Mouse (Mus musculus) ES-E14 (cell line): ENCODE measurements at regions not wholly inside any gene's neighbourhood (a gene's known extent, or its start where the extent isn't known, plus 50 kb on each side); places are given as distances from the start of the nearest gene placed in this dataset.

Experiments used
- DNase-seq: peaks from one replicate; pipeline ENCODE4 v3.0.0-alpha.2; 2013; ENCODE audit warnings: low read depth, low spot score
- H3K27ac ChIP-seq: 2 replicates; pipeline ENCODE4 v1.5.1; 2012; ENCODE audit warnings: low read depth, mild to moderate bottlenecking, low read length, moderate library complexity, mixed read lengths; ENCODE audit not compliant: poor library complexity, insufficient read depth, severe bottlenecking
- H3K36me3 ChIP-seq: 2 replicates; pipeline ENCODE4 v1.6.1; 2012; ENCODE audit warnings: mild to moderate bottlenecking, low read length, moderate library complexity, mixed read lengths; ENCODE audit not compliant: control insufficient read depth, poor library complexity, insufficient read depth, severe bottlenecking
- H3K4me1 ChIP-seq, 2 experiments: fragments of 150-350 bp in 1 of 2; sonication (generic) in 1 of 2; 2 replicates each; pipeline ENCODE4 v1.6.1; 2012; ENCODE audit warnings: low read length in 2 of 2, mild to moderate bottlenecking in 1 of 2, mixed read lengths in 1 of 2; ENCODE audit not compliant: control insufficient read depth in 2 of 2, insufficient read depth in 2 of 2, poor library complexity in 1 of 2
- H3K4me3 ChIP-seq, 2 experiments: fragments of 150-350 bp in 1 of 2; sonication (generic) in 1 of 2; 2 replicates each; pipeline ENCODE4 v1.5.1; 2012; ENCODE audit warnings: low read length in 2 of 2, low read depth in 1 of 2, mild to moderate bottlenecking in 1 of 2, mixed read lengths in 1 of 2; ENCODE audit not compliant: insufficient read depth in 1 of 2, poor library complexity in 1 of 2, severe bottlenecking in 1 of 2
- H3K9ac ChIP-seq: 2 replicates; pipeline ENCODE4 v1.6.1; 2012; ENCODE audit warnings: low read depth, mild to moderate bottlenecking, low read length, mixed read lengths; ENCODE audit not compliant: poor library complexity, insufficient read depth, severe bottlenecking
- H3K9me3 ChIP-seq: fragments of 150-350 bp; sonication (generic); 2 replicates; pipeline ENCODE4 v1.6.1; 2012; ENCODE audit warnings: low read depth, mild to moderate bottlenecking, low read length; ENCODE audit not compliant: control insufficient read depth, insufficient read depth
- CHD2 ChIP-seq: IDR thresholded peaks from 2 replicates; pipeline ENCODE4 v1.6.1; 2014; ENCODE audit warnings: mild to moderate bottlenecking, low read depth, low read length, inconsistent platforms
- HCFC1 ChIP-seq: IDR thresholded peaks from 2 replicates; pipeline ENCODE4 v1.6.1; 2012; ENCODE audit warnings: low read length, inconsistent platforms, borderline replicate concordance; ENCODE audit not compliant: insufficient read depth
- MAFK ChIP-seq: IDR thresholded peaks from 2 replicates; pipeline ENCODE4 v1.6.1; 2014; ENCODE audit warnings: mild to moderate bottlenecking, low read depth, low read length, inconsistent platforms; ENCODE audit not compliant: insufficient read depth
- ZC3H11A ChIP-seq: IDR thresholded peaks from 2 replicates; pipeline ENCODE4 v1.6.1; 2012; ENCODE audit warnings: low read depth, mild to moderate bottlenecking, inconsistent platforms, low read length, borderline replicate concordance
- ZNF384 ChIP-seq: IDR thresholded peaks from 2 replicates; pipeline ENCODE4 v1.6.1; 2012; ENCODE audit warnings: low read depth, low read length, inconsistent platforms
- in situ Hi-C, 2 experiments: fragments of 600-800 bp; cut with MboI; formaldehyde crosslinking; loops; one replicate each; pipeline ENCODE4 v1.15.1; 2025; ENCODE audit warnings: low sequenced_read_pairs in 2 of 2, inconsistent platforms in 1 of 2; ENCODE audit not compliant: unreplicated experiment in 2 of 2

GRCm38 (mm10) chr1:73394466-73394865, 378.8 kb upstream of the Tnp1 start:
- no peak for DNase-seq
- H3K4me3 ChIP-seq = no peak overlapping the region
- in situ Hi-C loops = no loop called here
- no peak overlapping the region for H3K9ac ChIP-seq
- peaks cover 2 to 6% of the 10 kb centered on the region in 2 experiments; a peak in 2 of 4 replicates for H3K4me1 ChIP-seq
- no peak overlapping the region for H3K27ac ChIP-seq
- no peaks in the 10 kb centered on the region for H3K36me3 ChIP-seq
- TF ChIP-seq MAFK (no peak), ZNF384 (no peak), ZC3H11A (no peak), HCFC1 (no peak), CHD2 (no peak)
- no peaks in the 10 kb centered on the region for H3K9me3 ChIP-seq

- TF ChIP-seq MAFK = no peak
- no peak for TF ChIP-seq CHD2
- TF ChIP-seq HCFC1 = no peak
- TF ChIP-seq ZNF384 = no peak
- no peak for TF ChIP-seq ZC3H11A
- Histone ChIP-seq H3K9ac (no peak overlapping the region), H3K27ac (no peak overlapping the region), H3K9me3 (no peaks in the 10 kb centered on the region), H3K4me1 (peaks cover 2 to 6% of the 10 kb centered on the region in 2 experiments; a peak in 2 of 4 replicates), H3K4me3 (no peak overlapping the region), H3K36me3 (no peaks in the 10 kb centered on the region)
- DNase-seq = no peak
- in situ Hi-C loops = no loop called here
These were observed 376.4 kb upstream of the Tnp1 start for GRCm38 (mm10) chr1:73392077-73392476.

GRCm38 (mm10) chr1:73389976-73390375, 374.3 kb upstream of the Tnp1 start:
- Histone ChIP-seq H3K36me3 (no peaks in the 10 kb centered on the region), H3K4me3 (no peak overlapping the region), H3K4me1 (peaks cover 2 to 6% of the 10 kb centered on the region in 2 experiments; a peak in 2 of 4 replicates), H3K27ac (no peak overlapping the region), H3K9ac (no peak overlapping the region), H3K9me3 (no peaks in the 10 kb centered on the region)
- in situ Hi-C loops = no loop called here
- DNase-seq = peak; percentile 40
- TF ChIP-seq ZNF384 (no peak), HCFC1 (no peak)

GRCm38 (mm10) chr1:73389174-73389573, 373.5 kb upstream of the Tnp1 start:
- no peak overlapping the region for H3K4me3 ChIP-seq
- H3K27ac ChIP-seq = no peak overlapping the region
- H3K36me3 ChIP-seq = no peaks in the 10 kb centered on the region
- peaks cover 2 to 6% of the 10 kb centered on the region in 2 experiments; a peak in 2 of 4 replicates for H3K4me1 ChIP-seq
- no peak for DNase-seq
- H3K9me3 ChIP-seq = no peaks in the 10 kb centered on the region
- H3K9ac ChIP-seq = no peak overlapping the region
- in situ Hi-C loops = no loop called here
- no peak for TF ChIP-seq ZC3H11A
- TF ChIP-seq HCFC1 = no peak
- TF ChIP-seq MAFK = no peak
- TF ChIP-seq CHD2 = no peak
- no peak for TF ChIP-seq ZNF384

GRCm38 (mm10) chr1:73381578-73381977, 365.9 kb upstream of the Tnp1 start:
- in situ Hi-C loops = no loop called here
- TF ChIP-seq ZC3H11A = no peak
- no peak for TF ChIP-seq CHD2
- TF ChIP-seq ZNF384 = no peak
- no peak for TF ChIP-seq MAFK
- no peak for TF ChIP-seq HCFC1
- H3K9ac ChIP-seq = no peak overlapping the region
- no peaks in the 10 kb centered on the region for H3K9me3 ChIP-seq
- DNase-seq = no peak
- H3K4me3 ChIP-seq = no peak overlapping the region
- no peaks in the 10 kb centered on the region for H3K36me3 ChIP-seq
- no peak overlapping the region for H3K27ac ChIP-seq
- no peaks in the 10 kb centered on the region for H3K4me1 ChIP-seq
